Mouse (Mus musculus): ENCODE results near the gene Lrig3. TPM values are rescaled to one million over a fixed set of nuclear protein-coding genes. Genes with fewer than 3 reads are reported as not detected.

Gene Lrig3
- total RNA-seq (2021) = 1 to 10 TPM; 3.0 to 3.2 TPM
- long read RNA-seq, experiment 1 = 0 reads
- long read RNA-seq, experiment 2 = 0 reads

- DNase-seq (ENCODE audit: low spot score in 2 of 2) = peak; percentile 64 to 74
Observed at GRCm38 (mm10) chr10:125965968-125966480, at the start of gene Lrig3. Gene Lrig3, plus strand, starts transcription at chr10:125966168.

GRCm38 (mm10) chr10:125916781-125917180 is 49.2 kb upstream of the Lrig3 start:
- DNase-seq (ENCODE audit: low spot score in 2 of 2) = no peak

GRCm38 (mm10) chr10:125917436-125917871 is 48.5 kb upstream of the Lrig3 start:
- no peak for DNase-seq (ENCODE audit: low spot score in 2 of 2)

- DNase-seq (ENCODE audit: low spot score in 2 of 2) = no peak
Observed at GRCm38 (mm10) chr10:125918994-125919393, 47.0 kb upstream of the Lrig3 start.

GRCm38 (mm10) chr10:125921654-125922446 is 44.1 kb upstream of the Lrig3 start:
- no peak for DNase-seq (ENCODE audit: low spot score in 2 of 2)

GRCm38 (mm10) chr10:125929961-125930360 is 36.0 kb upstream of the Lrig3 start:
- DNase-seq (ENCODE audit: low spot score in 2 of 2) = no peak

GRCm38 (mm10) chr10:125933388-125933787 is 32.6 kb upstream of the Lrig3 start:
- no peak for DNase-seq (ENCODE audit: low spot score in 2 of 2)

GRCm38 (mm10) chr10:125934095-125934494 is 31.9 kb upstream of the Lrig3 start:
- no peak for DNase-seq (ENCODE audit: low spot score in 2 of 2)

- DNase-seq (ENCODE audit: low spot score in 2 of 2) = no peak
Observed at GRCm38 (mm10) chr10:125937517-125938497, 28.2 kb upstream of the Lrig3 start.

GRCm38 (mm10) chr10:125938528-125939402 is 27.2 kb upstream of the Lrig3 start:
- DNase-seq (ENCODE audit: low spot score in 2 of 2) = no peak

- DNase-seq (ENCODE audit: low spot score in 2 of 2) = no peak
Observed at GRCm38 (mm10) chr10:125940316-125941059, 25.5 kb upstream of the Lrig3 start.

- no peak for DNase-seq (ENCODE audit: low spot score in 2 of 2)
Observed at GRCm38 (mm10) chr10:125943098-125943497, 22.9 kb upstream of the Lrig3 start.

- DNase-seq (ENCODE audit: low spot score in 2 of 2) = no peak
Observed at GRCm38 (mm10) chr10:125944762-125945504, 21.0 kb upstream of the Lrig3 start.

GRCm38 (mm10) chr10:125948842-125949474 is 17.0 kb upstream of the Lrig3 start:
- no peak for DNase-seq (ENCODE audit: low spot score in 2 of 2)

- no peak for DNase-seq (ENCODE audit: low spot score in 2 of 2)
Observed at GRCm38 (mm10) chr10:125951633-125952032, 14.3 kb upstream of the Lrig3 start.

- DNase-seq (ENCODE audit: low spot score in 2 of 2) = no peak
Observed at GRCm38 (mm10) chr10:125954343-125954742, 11.6 kb upstream of the Lrig3 start.

- DNase-seq (ENCODE audit: low spot score in 2 of 2) = no peak
Observed at GRCm38 (mm10) chr10:125954747-125955530, 11.0 kb upstream of the Lrig3 start.

Data from left cerebral cortex, adult 18-20 months (tissue).